Mouse (Mus musculus): ENCODE measurements around the gene Samd1. TPM values are rescaled to one million over a fixed set of nuclear protein-coding genes. Genes with fewer than 3 reads are reported as not detected.

Samd1 gene
- polyA plus RNA-seq, 1 experiment from 2014 or later = 18.5 TPM

- ATAC-seq (ENCODE audit: low read depth) (no peak), DNase-seq (ENCODE audit: low spot score) (no peak)
- H3K36me3 ChIP-seq (ENCODE audit: control insufficient read depth, insufficient read depth, low read length) = peaks cover 50% of the 10 kb centered on the region
- WGBS = 17% methylated on average over 12 of the region's 12 CpGs
- H3K4me3 ChIP-seq (ENCODE audit: low read depth, low read length) = peak overlapping the region; percentile 80
- H3K27me3 ChIP-seq (replicated peaks; ENCODE audit: control insufficient read depth, insufficient read depth, low read length) = no peaks in the 10 kb centered on the region
- no peaks in the 10 kb centered on the region for H3K9me3 ChIP-seq (ENCODE audit: control insufficient read depth, low read length)
- peak overlapping the region; percentile 89; the same call in 1 of the 2 replicates for H3K9ac ChIP-seq (ENCODE audit: low read depth, low read length)
- H3K27ac ChIP-seq (replicated peaks; ENCODE audit: low read depth, low read length) = peak overlapping the region; percentile 98; the same call in 1 of the 2 replicates
- peaks cover 9% of the 10 kb centered on the region; the same call in 1 of the 2 replicates for H3K4me1 ChIP-seq (ENCODE audit: control insufficient read depth, insufficient read depth, low read length)
- peak overlapping the region; percentile 74 for H3K4me2 ChIP-seq (ENCODE audit: low read depth, low read length)
Measured at GRCm38 (mm10) chr8:83995973-83996372, 1.5 kb upstream of the Samd1 start.

DNA sequence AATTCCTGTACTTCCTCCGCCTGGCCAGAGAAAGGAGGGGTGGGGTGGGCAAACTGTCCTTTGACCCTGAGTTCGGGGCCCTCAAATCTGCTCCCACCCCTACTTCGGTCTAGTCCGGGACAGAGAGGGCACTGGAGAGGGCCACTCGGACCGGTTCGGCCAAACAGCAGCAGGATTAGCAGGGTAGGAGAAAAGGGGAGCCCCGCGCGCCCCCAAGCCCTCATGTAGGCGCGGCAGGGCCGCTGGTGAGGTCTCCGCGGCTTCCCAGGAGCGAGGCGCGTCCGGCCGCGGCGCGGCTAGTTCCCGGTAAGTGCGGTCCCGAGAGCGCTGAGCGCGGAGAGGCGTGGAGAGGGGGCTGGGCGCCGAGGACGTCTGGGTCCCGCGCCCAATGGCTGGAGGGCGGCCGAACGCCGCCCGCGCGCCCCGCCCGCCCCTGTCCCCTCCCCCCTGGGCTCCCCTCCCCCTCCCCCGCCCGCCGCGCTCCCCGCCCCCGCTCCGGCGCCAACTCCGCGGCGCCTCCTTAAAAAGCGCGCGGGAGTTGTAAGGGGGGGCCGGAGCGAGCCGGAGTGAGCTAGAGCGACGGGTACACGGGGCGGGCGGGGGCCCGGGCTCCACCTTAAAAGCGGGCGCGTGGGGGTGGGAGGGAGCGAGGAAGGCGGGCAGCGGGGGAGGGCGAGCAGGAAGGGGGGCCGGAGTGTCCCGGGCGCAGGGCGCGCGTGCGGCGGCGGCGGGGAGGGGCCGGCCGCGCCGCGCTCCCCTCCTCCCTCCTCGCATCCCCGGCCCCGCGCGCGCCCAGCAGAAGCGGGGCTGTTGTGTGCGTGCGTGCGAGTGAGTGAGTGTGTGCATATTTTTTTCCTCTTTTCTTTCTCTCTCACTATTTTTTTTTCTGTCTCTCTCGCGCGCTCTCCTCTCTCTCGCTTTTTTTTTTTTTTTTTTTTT is 636 bp upstream of the Samd1 start:
- DNase-seq (ENCODE audit: low spot score) (peak; percentile 97), ATAC-seq (ENCODE audit: low read depth) (peak; percentile 83)
- Histone ChIP-seq H3K27me3 (replicated peaks; ENCODE audit: control insufficient read depth, insufficient read depth, low read length) (no peaks in the 10 kb centered on the region), H3K36me3 (ENCODE audit: control insufficient read depth, insufficient read depth, low read length) (peaks cover 46% of the 10 kb centered on the region), H3K27ac (replicated peaks; ENCODE audit: low read depth, low read length) (peak overlapping the region; percentile 98), H3K9ac (ENCODE audit: low read depth, low read length) (peak overlapping the region; percentile 89), H3K4me3 (ENCODE audit: low read depth, low read length) (peak overlapping the region; percentile 80), H3K4me1 (ENCODE audit: control insufficient read depth, insufficient read depth, low read length) (peaks cover 11% of the 10 kb centered on the region), H3K9me3 (ENCODE audit: control insufficient read depth, low read length) (no peaks in the 10 kb centered on the region), H3K4me2 (ENCODE audit: low read depth, low read length) (peak overlapping the region; percentile 74)
- WGBS = under 1% methylated on average over 34 of the region's 103 CpGs

DNA sequence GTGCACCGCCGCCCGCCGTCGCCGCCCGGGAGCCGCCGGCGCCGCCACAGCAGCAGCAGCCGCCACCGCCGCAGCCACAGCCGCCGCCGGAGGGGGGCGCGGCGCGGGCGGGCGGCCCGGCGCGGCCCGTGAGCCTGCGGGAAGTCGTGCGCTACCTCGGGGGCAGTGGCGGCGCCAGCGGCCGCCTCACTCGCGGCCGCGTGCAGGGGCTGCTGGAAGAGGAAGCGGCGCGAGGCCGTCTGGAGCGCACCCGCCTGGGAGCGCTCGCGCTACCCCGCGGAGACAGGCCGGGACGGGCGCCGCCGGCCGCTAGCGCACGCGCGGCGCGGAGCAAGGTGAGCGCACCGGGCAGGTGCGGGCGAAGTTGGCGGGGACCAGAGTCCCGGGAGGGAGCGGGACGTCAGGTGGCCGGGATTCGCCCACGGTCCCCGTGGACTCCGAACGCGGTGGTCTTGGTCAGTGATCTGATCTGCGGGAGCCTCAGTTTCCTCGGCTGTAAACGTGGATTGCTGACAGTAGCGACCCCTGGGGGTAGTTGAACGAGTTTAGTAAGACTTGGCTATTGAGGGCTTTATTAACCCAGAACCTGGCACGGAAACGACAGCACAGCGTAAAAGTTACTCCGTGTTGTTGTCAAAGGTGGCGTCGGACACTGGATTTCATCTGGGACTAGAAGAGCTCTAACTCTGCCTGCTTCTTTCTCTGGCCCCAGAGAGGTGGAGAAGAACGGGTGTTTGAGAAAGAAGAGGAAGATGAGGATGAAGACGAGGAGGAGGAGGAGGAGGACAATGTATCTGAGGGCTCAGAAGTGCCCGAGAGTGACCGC is 972 bp downstream of the Samd1 start:
- ATAC-seq (ENCODE audit: low read depth) = 0 out of 2 replicates have a peak, but pooled peaks have one; percentile 5
- peak; percentile 88 for DNase-seq (ENCODE audit: low spot score)
- H3K4me1 ChIP-seq (ENCODE audit: control insufficient read depth, insufficient read depth, low read length) = peaks cover 11% of the 10 kb centered on the region
- peak overlapping the region; percentile 98 for H3K27ac ChIP-seq (replicated peaks; ENCODE audit: low read depth, low read length)
- 2% methylated on average over 27 of the region's 92 CpGs for WGBS
- H3K27me3 ChIP-seq (replicated peaks; ENCODE audit: control insufficient read depth, insufficient read depth, low read length) = no peaks in the 10 kb centered on the region
- no peaks in the 10 kb centered on the region for H3K9me3 ChIP-seq (ENCODE audit: control insufficient read depth, low read length)
- H3K36me3 ChIP-seq (ENCODE audit: control insufficient read depth, insufficient read depth, low read length) = peaks cover 48% of the 10 kb centered on the region
- peak overlapping the region; percentile 74 for H3K4me2 ChIP-seq (ENCODE audit: low read depth, low read length)
- peak overlapping the region; percentile 79 for H3K4me3 ChIP-seq (ENCODE audit: low read depth, low read length)
- H3K9ac ChIP-seq (ENCODE audit: low read depth, low read length) = peak overlapping the region; percentile 76

DNA sequence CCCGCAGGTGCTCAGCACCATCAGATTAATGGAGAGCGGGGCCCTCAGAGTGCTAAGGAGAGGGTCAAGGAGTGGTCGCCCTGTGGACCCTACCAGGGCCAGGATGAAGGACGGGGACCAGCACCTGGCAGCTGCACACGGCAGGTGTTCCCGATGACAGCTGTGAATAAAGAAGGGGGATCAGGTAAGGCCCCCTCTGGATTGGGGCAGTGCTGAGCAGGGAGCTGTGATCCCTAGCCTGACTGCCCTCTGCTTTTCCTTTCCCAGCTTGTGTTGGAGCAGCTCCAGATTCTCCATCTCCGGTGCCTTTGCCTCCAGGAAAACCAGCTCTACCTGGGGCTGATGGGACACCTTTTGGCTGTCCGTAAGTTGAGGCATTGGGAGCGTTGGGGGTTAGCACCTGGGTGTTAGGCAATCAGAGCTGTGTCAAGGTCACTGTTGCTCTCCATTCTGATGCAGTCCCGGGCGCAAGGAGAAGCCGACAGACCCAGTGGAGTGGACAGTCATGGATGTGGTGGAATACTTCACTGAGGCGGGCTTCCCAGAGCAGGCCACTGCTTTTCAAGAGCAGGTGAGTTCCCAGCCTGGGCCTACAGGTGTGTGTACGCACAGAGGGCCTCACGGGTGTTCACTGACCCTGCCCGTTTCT is 1.7 kb downstream of the Samd1 start:
- DNase-seq (ENCODE audit: low spot score) = no peak
- Histone ChIP-seq H3K9ac (ENCODE audit: low read depth, low read length) (peak overlapping the region; percentile 76), H3K4me1 (ENCODE audit: control insufficient read depth, insufficient read depth, low read length) (peaks cover 11% of the 10 kb centered on the region), H3K4me3 (ENCODE audit: low read depth, low read length) (peak overlapping the region; percentile 79), H3K4me2 (ENCODE audit: low read depth, low read length) (peak overlapping the region; percentile 74), H3K9me3 (ENCODE audit: control insufficient read depth, low read length) (no peaks in the 10 kb centered on the region), H3K27me3 (replicated peaks; ENCODE audit: control insufficient read depth, insufficient read depth, low read length) (no peaks in the 10 kb centered on the region), H3K27ac (replicated peaks; ENCODE audit: low read depth, low read length) (no peak overlapping the region; the same call in 1 of the 2 replicates), H3K36me3 (ENCODE audit: control insufficient read depth, insufficient read depth, low read length) (peaks cover 44% of the 10 kb centered on the region)
- 62% methylated on average over 16 of the region's 16 CpGs for WGBS
- no peak for ATAC-seq (ENCODE audit: low read depth)

DNA sequence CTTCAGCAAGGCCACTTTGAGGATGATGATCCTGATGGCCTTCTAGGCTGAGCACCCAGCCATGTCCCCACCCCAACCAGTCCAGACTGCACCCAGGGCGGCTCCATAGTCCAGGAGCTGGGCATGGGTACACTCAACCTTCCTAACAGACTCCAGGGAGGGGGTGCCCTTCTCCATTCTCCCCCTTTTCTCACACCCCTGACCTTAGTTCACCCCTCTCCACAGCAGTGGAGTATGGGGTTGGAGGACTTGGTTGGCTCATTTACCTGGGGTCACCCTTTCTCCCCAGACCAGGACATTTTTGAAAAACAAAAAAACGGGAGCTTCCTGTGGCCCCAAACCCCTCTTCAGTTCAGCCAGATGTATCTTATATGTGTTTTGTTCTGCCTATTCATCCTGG is 2.4 kb downstream of the Samd1 start:
- peaks cover 11% of the 10 kb centered on the region for H3K4me1 ChIP-seq (ENCODE audit: control insufficient read depth, insufficient read depth, low read length)
- ATAC-seq (ENCODE audit: low read depth) (no peak), DNase-seq (ENCODE audit: low spot score) (no peak)
- no peak overlapping the region for H3K4me3 ChIP-seq (ENCODE audit: low read depth, low read length)
- no peak overlapping the region for H3K27ac ChIP-seq (replicated peaks; ENCODE audit: low read depth, low read length)
- WGBS = 93% methylated on average over 2 of the region's 2 CpGs
- H3K9me3 ChIP-seq (ENCODE audit: control insufficient read depth, low read length) = no peaks in the 10 kb centered on the region
- H3K36me3 ChIP-seq (ENCODE audit: control insufficient read depth, insufficient read depth, low read length) = peaks cover 41% of the 10 kb centered on the region
- 0 out of 2 replicates have a peak overlapping the region, but pooled peaks have one; percentile 74 for H3K4me2 ChIP-seq (ENCODE audit: low read depth, low read length)
- H3K27me3 ChIP-seq (replicated peaks; ENCODE audit: control insufficient read depth, insufficient read depth, low read length) = no peaks in the 10 kb centered on the region
- no peak overlapping the region for H3K9ac ChIP-seq (ENCODE audit: low read depth, low read length)

GRCm38 (mm10) chr8:84001281-84002000 is 4.0 kb downstream of the Samd1 start, which contains the start of gene 1700067K01Rik:
Gene 1700067K01Rik (plus strand): TSS chr8:84001502.
- peak within 1 kb of the TSS; percentile 36 for H3K4me2 ChIP-seq (ENCODE audit: low read depth, low read length)
- peak within 1 kb of the TSS; percentile 25; the same call in 1 of the 2 replicates for H3K9ac ChIP-seq (ENCODE audit: low read depth, low read length)
- no peaks in the 10 kb centered on the region for H3K27me3 ChIP-seq (replicated peaks; ENCODE audit: control insufficient read depth, insufficient read depth, low read length)
- H3K4me3 ChIP-seq (ENCODE audit: low read depth, low read length) = no peak within 1 kb of the TSS
- peaks cover 37% of the 10 kb centered on the region for H3K36me3 ChIP-seq (ENCODE audit: control insufficient read depth, insufficient read depth, low read length)
- no peaks in the 10 kb centered on the region for H3K9me3 ChIP-seq (ENCODE audit: control insufficient read depth, low read length)
- H3K4me1 ChIP-seq (ENCODE audit: control insufficient read depth, insufficient read depth, low read length) = peaks cover 15% of the 10 kb centered on the region
- ATAC-seq (ENCODE audit: low read depth) (no peak), DNase-seq (ENCODE audit: low spot score) (no peak)
- no peak within 1 kb of the TSS for H3K27ac ChIP-seq (replicated peaks; ENCODE audit: low read depth, low read length)
- 34% methylated on average over 36 of the region's 61 CpGs for WGBS

DNA sequence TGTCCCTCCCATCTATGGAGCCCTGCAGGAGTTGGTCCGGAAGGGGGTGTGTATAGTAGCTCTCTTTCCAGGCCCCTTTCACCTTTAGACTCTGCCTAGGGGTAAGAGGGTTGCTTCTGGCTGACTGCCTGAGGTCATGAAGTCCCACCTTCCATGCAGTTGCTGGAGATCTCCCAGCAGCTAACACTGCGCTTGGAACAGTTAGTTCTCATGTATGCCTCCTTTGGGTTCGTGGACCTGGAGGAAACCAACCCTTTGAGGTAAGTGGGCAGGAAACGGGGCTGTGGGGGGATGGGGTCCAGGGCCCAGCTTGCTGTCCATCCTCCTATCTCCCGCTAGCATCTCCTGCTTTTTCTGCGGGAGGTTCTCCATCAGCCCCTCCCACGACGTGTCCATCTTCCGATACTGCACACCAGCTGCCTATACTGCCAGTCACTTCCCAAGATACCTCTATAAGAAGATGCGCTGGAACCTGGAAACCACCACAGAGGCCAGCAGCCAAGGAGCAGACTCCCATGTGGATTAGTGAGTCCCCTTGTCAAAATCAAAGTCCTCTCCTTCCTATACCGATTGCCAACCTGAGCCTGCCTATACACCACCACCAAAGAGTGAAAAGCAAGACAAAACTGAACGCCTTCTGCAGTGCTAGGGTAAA is 5.6 kb downstream of the Samd1 start:
- H3K36me3 ChIP-seq (ENCODE audit: control insufficient read depth, insufficient read depth, low read length) = peaks cover 37% of the 10 kb centered on the region
- no peaks in the 10 kb centered on the region for H3K27me3 ChIP-seq (replicated peaks; ENCODE audit: control insufficient read depth, insufficient read depth, low read length)
- peak overlapping the region; percentile 97; the same call in 1 of the 2 replicates for H3K4me2 ChIP-seq (ENCODE audit: low read depth, low read length)
- peaks cover 15% of the 10 kb centered on the region for H3K4me1 ChIP-seq (ENCODE audit: control insufficient read depth, insufficient read depth, low read length)
- DNase-seq (ENCODE audit: low spot score) (no peak), ATAC-seq (ENCODE audit: low read depth) (no peak)
- H3K27ac ChIP-seq (replicated peaks; ENCODE audit: low read depth, low read length) = no peak overlapping the region
- 58% methylated on average over 12 of the region's 12 CpGs for WGBS
- no peak overlapping the region for H3K9ac ChIP-seq (ENCODE audit: low read depth, low read length)
- no peak overlapping the region for H3K4me3 ChIP-seq (ENCODE audit: low read depth, low read length)
- no peaks in the 10 kb centered on the region for H3K9me3 ChIP-seq (ENCODE audit: control insufficient read depth, low read length)
